Mouse (Mus musculus) CD4-positive helper T cell, adult 2 months (primary cell): Measurements from ENCODE around the gene Ss18l2.

Experiments used
- DNase-seq: peaks from one replicate; pipeline ENCODE4 v3.0.0-alpha.2; 2012; ENCODE audit warnings: low read depth, missing footprints, low spot score

Gene Ss18l2

DNA sequence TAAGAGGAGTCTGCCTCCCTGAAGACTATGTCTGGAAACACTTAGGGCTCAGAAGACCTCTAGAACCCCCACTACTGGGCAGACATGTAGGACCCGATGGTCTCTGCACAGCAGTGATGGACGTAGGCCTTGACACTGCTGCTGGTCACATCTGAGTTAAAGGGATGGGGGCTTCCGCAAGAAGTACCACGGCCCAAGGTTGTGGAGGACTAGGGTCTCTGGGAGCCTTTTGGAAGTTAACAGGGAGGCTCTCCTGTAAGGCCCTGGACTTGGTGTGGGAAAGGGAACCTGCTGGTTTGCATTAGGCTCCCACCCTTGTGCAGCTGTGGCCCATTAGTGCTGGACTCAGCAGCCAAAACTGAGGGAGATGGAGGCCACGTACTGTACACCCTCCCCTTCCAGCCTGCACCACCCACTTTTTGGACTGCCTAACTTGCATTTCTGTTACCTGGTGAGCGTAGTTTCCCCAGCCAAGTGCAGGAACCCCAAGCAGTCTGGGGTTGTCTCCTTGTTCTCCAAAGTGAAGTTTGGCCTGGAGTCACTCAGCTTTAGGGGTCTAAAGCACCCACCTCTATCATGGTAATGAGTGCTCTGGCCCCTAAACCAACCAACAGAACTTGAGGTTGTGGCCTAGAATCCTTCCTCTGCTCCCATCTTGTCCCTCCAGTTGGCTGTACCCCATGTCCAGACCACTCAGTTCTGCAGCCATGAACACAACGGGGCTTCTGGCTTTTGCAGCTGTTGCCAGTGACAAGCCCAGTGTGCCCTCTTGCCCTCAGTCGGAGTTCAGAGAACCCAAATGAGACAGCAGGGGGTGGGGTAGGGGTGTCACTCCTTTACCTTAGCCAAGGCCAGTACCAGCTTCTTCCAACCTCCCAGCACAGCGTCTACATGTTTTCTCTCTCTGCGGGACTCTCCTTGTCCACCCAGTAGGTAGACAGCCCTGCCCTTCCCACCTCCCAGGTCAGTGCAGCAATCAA is 48.0 kb downstream of the Ss18l2 start:
- no peak for DNase-seq

DNA sequence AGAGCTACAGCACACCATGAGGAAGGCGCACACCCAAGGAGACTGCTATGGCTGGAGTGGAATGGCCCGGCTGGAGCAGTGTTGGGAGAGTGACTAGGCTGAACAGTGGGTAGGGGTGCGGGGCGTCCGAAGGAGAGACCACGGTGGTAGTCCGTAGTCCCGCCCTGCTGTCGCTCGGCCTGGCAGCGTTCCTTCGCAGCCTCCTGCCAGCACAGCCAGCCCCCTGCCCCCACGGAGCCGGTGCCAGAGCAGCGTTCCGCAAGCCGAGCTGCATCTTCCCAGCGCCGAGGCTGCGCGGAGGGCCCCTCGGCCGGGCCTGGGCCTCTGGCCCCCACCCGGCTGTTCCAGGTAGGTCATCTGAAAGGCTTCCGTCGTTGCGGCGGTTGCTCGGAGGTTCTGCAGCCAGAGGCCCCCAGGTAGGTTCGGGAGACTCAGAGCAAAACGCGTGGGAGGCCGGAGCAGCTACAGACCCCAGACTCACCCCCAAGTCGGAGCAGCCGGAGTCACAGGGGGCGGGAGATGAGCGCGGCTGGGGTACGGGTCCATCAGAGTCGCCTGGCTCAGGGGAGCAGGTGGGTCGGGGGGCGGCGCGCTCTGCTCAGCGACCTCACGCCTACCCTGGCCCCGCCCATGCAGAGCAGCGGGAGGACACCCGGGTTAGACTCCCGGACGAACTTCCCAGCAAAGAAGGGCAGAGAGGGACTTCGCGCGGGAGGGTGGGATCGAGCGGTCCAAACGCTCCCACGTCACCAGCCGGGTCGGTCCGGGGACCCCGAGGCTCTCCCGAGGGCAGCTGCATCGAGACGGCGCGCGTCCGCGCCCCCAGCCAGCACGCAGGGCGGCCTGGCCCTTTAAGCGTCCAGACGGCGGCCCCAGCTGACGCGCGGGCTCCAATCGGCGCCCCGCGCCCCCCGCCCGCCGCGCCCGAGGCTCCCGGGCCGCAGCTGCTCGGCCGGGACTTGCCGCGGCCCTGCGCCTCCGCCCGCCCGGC is 49.3 kb downstream of the Ss18l2 start, which contains the start of gene Zfp651:
Zfp651 (plus strand) TSS at position 240 of the 991 bp plus-strand sequence.
- DNase-seq: peak; percentile 30

DNA sequence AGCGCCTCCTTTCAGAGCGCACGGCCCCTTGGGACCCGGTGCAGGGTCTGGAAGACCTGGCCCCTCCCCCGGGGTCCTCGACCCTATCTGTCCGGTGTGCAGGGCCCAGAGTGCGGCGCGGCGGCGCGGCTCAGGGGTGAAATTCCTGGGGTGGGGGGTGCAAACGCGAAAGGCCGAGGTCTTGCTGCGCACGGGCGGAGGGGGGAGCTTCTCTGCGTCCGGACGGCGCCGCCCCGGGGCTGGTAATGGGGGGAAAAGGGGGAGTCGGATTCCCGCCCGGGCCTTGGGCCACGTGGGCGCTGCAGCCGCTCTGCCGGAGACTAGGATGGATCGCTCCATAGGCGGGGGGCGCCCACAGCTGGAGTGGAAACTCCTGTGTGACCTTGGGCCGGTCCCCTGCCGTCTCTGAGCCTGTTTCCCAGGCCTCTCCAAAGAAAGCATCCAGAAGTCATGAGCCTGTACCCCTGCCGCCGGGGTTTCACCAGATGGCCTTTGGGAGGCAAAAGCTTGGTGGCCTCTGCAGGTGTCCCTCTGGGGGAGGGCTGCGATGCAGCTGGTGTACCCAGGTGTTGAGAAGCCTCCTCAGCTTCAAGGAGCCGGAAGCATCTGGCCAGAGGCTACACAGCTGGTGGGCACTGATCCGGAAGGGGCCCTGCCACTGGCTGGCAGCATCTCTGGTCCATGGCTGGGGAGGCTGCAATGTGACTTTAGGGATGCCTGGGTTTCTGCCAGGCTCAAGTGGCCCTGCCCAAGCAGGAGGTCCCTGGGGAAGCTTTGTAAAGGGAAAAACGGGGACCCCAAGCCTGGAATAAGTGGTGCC is 50.4 kb downstream of the Ss18l2 start:
- no peak for DNase-seq

DNA sequence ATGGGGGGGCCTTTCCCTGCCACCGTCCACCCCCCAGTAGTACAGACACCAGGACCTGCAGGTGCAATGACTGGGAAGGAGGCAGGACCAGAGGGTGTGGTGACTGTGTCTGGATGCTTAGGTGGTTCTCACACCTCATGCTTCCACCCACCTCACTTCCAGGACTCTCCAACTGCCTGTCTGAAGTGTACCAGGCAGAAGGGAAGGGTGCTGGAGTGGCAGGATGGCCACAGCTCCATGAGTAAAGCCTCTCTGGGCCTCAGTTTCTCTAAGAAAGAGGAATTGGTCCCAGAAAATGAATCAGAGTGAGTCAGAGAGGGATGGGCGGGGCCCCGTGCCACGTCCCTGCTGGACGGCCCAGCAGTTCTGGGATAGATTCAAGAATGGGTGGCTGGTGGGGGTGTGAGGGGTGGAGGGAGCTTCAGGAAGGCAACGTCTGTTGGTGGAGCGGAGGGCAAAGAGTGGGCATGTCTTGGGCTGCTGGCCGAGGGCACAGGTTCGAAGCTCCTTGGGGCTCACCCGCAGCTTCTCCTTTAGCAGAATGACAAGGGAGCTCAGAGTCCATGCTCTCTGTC is 51.0 kb downstream of the Ss18l2 start:
- no peak for DNase-seq

DNA sequence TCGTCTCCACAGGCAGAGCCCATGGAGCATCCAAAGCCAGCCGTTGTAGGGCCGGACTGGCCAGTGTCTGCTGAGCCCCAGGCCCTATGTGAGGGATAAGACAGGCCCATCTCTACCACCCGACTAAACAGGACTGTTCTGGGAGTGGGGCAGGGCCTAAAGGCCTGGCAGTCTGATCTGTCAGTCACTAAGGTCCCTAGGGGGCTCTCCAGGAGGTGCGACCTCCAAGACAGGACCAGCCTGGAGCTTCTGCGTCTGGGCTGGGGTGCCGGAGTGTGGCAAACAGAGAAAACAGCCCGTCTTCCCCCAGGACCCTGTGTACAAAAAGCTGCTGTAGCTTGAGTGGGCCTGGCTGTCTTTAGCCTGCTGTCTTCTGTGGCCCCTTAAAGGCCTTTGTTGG is 51.7 kb downstream of the Ss18l2 start:
- DNase-seq: no peak

DNA sequence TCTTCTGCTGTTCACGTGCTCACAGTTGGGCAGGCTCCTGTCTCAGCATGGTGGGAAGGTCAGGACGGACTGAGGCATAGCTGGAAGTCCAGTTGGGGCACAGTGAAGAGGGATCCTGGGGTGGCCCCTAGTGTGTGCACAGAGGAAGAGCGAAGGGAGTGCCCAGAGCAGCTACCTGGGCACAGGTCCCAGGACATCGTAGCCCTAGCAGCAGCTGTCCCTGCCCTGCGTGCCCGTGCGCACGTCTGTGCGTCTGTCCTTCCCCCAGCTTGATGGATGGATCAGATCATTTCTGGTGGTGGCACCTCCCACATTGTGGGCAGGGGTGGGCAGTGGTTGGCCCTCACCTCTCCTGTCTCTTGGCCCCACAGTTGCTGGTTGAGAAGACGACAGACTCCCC is 52.1 kb downstream of the Ss18l2 start:
- no peak for DNase-seq

DNA sequence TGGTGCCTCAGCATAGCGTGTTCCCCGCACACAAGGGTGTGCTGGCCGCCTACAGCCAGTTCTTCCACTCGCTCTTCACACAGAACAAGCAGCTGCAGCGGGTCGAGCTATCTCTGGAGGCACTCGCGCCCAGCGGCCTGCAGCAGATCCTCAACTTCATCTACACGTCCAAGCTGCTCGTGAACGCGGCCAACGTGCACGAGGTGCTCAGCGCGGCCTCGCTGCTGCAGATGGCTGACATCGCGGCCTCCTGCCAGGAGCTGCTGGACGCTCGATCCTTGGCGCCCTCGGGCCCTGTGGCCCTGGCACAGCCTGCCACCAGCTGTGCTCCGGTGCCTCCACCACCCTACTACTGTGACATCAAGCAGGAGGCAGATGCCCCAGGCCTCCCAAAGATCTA is 52.6 kb downstream of the Ss18l2 start:
- DNase-seq: no peak
